Mouse (Mus musculus) ES-E14 (cell line): Measurements from ENCODE around the gene Mdh1.

Source experiments
- CHD2 ChIP-seq: IDR thresholded peaks from 2 replicates; pipeline ENCODE4 v1.6.1; 2014; ENCODE audit warnings: mild to moderate bottlenecking, low read depth, low read length, inconsistent platforms
- HCFC1 ChIP-seq: IDR thresholded peaks from 2 replicates; pipeline ENCODE4 v1.6.1; 2012; ENCODE audit warnings: low read length, inconsistent platforms, borderline replicate concordance; ENCODE audit not compliant: insufficient read depth
- ZC3H11A ChIP-seq: IDR thresholded peaks from 2 replicates; pipeline ENCODE4 v1.6.1; 2012; ENCODE audit warnings: low read depth, mild to moderate bottlenecking, inconsistent platforms, low read length, borderline replicate concordance

- TF ChIP-seq ZC3H11A (no peak), CHD2 (no peak), HCFC1 (no peak)
These were observed 31.5 kb downstream of the Mdh1 start for GRCm38 (mm10) chr11:21540622-21541021.
